Mouse (Mus musculus): Measurements from ENCODE around the gene Gm28635. TPM values are rescaled to one million over a fixed set of nuclear protein-coding genes. Genes with fewer than 3 reads are reported as not detected.

Gm28635 gene
- polyA plus RNA-seq, 1 experiment: not detected

DNA sequence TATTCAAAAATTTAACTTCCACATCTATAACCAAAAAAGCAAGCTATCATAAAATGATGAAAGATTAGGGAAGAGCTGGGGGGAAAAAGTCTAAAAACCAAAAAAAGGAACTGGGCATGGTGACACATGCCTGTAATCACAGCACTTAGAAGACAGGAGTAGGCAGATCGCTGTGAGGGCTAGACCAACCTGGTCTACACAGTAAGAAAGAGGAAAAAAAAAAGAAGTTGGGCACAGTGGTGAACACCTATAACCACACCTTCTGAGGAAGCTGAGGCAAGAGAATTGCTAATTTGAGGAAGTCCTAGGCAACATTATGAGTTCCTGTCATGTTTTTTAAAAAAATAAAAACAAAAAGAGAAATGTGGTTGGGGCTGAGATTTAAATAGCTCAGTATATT is 22.0 kb downstream of the Gm28635 start:
- TF ChIP-seq GATA1 (IDR thresholded peaks at IDR 0.05; ENCODE audit: low read length): no peak

DNA sequence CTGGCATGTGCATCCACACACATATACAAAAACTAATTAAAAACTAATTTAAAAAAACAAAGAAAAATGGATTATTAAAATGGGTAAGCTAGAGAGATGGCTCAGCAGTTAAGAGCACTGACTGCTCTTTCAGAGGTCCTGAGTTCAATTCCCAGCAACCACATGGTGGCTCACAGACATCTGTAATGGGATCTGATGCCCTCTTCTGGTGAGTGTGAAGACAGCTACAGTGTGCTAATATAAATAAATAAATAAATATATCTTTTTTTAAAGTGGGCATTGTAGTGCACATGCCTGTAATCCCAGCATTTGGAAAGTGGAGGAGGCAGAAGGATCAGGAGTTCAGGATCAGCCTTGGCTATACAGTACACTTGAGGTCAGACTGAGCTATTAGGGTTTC is 24.5 kb downstream of the Gm28635 start:
- TF ChIP-seq GATA1 (IDR thresholded peaks at IDR 0.05; ENCODE audit: low read length): no peak

- TF ChIP-seq GATA1 (IDR thresholded peaks at IDR 0.05; ENCODE audit: low read length): no peak
Observed at GRCm38 (mm10) chr2:84650464-84651195, 27.2 kb downstream of the Gm28635 start, which contains the start of gene Ctnnd1. Ctnnd1 (minus strand) TSS chr2:84650765.

- TF ChIP-seq GATA1 (IDR thresholded peaks at IDR 0.05; ENCODE audit: low read length): no peak
Observed at GRCm38 (mm10) chr2:84649674-84650073, 28.2 kb downstream of the Gm28635 start.

DNA sequence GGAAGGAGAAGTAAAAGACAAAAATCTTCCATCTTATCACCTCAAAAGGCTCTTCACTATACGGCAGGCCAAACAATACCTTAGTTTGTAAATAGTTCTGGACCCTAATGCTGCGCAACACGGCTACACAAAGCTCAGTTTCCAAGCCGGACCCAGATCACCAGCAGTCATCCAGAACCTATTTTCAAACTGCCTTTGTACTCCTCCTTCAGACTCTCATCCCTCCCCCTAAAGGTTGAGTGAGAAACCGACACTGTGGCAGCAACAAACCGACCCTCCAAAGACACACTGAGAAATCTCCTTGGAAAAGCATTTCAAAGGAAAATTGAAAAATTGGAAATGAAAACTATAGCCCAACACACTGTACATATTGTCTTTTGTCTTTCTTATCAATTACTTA is 29.5 kb downstream of the Gm28635 start:
- no peak for TF ChIP-seq GATA1 (IDR thresholded peaks at IDR 0.05; ENCODE audit: low read length)

DNA sequence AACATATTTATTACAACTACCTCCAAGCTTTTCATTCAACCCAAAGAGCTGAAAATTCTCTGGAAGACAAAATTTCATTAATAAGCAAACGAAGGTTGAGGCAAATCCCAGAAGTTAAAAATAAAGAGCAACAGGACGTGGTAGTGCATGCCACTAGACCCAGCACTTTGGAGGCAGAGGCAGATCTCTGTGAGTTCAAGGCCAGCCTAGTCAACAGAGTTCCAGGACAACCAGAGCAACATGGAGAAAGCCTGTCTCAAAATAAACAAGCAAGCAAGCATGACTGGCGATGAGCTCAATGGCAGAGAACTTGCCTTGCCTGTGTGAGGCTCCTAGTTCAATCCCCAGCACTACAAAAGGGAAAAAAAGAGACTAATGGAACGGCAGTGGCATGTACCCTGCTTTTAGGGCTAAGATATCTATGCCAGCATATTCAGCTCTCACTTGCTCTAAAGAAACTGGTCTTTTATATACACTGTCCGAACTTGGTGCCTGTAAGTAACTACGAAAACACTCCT is 30.7 kb downstream of the Gm28635 start:
- no peak for TF ChIP-seq GATA1 (IDR thresholded peaks at IDR 0.05; ENCODE audit: low read length)

DNA sequence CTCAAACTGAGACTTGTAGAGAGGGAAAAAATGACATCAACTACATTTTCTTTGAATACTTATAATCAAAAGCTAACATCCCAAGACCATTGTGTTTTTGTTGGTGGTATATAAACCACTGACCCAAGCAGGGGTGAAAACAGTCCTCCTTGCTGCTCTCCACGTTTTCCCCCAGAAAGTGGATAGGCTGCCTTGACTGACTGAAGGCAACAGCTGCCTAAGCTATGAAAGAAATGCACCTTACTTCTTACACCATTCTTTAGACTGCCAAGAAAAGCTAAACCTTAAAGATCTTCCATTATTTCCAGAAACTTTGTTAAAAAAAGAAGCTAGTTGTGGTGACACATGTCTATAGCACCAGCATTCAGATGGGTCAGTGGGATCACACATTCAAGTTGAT is 31.7 kb downstream of the Gm28635 start:
- TF ChIP-seq GATA1 (IDR thresholded peaks at IDR 0.05; ENCODE audit: low read length): no peak

GRCm38 (mm10) chr2:84640833-84641232 is 37.0 kb downstream of the Gm28635 start:
- no peak for TF ChIP-seq GATA1 (IDR thresholded peaks at IDR 0.05; ENCODE audit: low read length)

DNA sequence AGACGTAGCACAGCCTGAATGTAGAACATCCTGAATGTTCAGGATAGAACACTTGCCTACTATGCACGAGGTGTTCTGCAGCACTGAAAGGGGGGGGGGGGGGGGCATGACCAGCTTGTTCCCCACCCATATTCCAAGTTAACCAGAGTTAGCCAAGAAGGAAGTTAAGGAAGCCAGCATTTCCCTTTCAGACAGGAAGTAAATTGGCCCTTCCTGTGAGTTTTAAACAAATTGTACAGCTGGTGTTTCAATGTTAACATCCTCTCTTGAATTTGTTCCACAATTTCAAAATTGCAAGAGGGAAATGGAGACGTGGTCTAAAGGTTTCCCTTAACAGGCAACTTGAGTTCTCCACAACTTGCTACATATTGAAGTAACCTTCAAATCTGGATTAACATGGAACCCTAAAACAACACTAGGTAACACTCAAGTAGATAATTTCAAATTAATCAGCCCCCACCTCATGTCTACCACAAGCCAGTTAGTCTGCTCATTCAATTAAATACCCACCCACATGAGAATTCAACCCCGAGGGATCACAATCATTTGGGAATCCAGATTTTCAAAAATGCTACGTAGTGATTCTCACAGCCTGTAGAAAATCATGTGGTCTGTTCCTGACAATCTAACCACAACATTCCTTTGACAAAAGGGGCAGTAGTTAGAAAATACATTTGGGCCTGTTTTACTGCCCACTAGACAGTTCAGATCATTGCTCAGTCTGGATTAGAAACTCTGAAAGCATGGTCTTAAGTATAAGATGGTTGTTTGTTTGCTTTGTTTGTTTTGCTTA is 39.2 kb downstream of the Gm28635 start:
- TF ChIP-seq GATA1 (IDR thresholded peaks at IDR 0.05; ENCODE audit: low read length): no peak

- no peak for TF ChIP-seq GATA1 (IDR thresholded peaks at IDR 0.05; ENCODE audit: low read length)
Observed at GRCm38 (mm10) chr2:84637452-84638165, 40.2 kb downstream of the Gm28635 start.

DNA sequence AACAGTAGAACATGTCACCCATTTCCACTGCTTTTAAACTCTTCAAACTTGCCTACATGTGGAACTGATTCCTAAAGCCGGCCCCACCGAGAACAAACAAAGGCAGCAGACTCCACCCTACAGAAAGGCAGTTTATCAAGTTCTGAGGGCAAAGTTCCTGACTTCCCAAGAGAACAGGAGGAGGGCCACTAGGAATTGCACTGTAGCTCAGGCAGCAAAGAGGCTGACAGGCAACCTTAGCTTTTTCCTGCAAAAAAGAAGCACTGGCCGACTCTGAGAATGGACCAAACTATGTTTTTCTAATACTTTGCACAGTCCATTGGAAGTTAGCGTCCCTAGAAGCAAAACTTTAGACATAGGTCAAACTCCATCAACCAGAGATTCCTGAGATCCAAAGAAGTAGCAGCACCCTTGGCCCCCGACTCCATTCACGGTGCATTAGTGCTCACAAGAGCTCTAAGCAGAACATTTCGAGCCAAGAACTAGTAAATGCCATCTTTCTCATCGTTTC is 41.6 kb downstream of the Gm28635 start:
- TF ChIP-seq GATA1 (IDR thresholded peaks at IDR 0.05; ENCODE audit: low read length): no peak

GRCm38 (mm10) chr2:84635611-84636010 is 42.2 kb downstream of the Gm28635 start:
- no peak for TF ChIP-seq GATA1 (IDR thresholded peaks at IDR 0.05; ENCODE audit: low read length)

- TF ChIP-seq GATA1 (IDR thresholded peaks at IDR 0.05; ENCODE audit: low read length): no peak
Observed at GRCm38 (mm10) chr2:84634934-84635482, 42.8 kb downstream of the Gm28635 start.

GRCm38 (mm10) chr2:84634006-84634405 is 43.8 kb downstream of the Gm28635 start:
- TF ChIP-seq GATA1 (IDR thresholded peaks at IDR 0.05; ENCODE audit: low read length): no peak

DNA sequence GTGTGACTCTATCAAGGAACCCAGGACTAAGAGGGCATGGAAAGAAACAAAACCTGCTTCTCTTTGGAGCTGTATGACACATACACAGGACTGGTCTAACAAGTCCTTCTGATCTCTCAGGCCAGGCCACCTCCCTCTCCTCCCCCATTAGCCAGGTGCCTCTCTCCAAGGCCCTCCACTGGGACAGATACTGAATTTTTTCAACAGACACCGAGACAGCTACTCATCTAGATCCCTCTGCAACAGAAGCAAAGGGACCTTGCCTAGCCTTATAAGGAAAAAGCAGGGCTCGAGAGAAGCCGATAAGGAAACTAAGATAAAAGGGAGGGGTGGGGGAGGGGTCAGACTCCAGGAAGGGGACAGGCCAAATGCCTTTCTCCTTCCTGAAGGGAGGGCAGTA is 44.8 kb downstream of the Gm28635 start:
- TF ChIP-seq GATA1 (IDR thresholded peaks at IDR 0.05; ENCODE audit: low read length): no peak

Data from G1E-ER4 (cell line).